9 mouse cellular contexts compared by ENCODE assay signal in the genomic region with DNA sequence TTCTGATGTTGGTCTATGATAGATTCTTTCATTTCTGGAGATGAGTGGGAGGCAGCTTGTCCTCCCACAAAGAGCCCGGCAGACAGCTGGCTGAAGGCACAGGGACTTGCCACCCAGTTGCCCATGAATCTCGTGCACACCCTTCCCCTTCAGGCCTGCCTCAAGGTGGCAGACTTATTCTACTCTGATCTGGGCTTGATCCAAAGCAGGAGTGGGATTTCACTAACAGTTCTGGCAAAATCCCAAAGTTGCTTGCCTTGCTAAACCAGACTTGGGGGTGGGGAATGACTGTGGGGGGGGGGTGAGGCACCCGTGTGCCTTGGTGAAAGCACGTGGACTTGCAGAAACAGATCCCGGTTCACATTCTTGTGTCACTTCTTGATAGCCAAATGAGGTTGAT. TPM values are rescaled to one million over a fixed set of nuclear protein-coding genes. Genes with fewer than 3 reads are reported as not detected.
DNase-seq lines count a peak whose midpoint lies in the region; ATAC-seq and TF ChIP-seq lines count a peak whose summit lies in the region.
"Had no signal": no experiment of that assay in that cellular context is flagged by ENCODE, and none has a peak within 500 bp of the region (broad histone marks: within the 10 kb centered on the region; RNA-seq: fewer than 3 reads in every experiment).

No protein-coding gene starts in this region.

- WGBS in heart, embryonic 10.5 days = 22% methylated on average over 5 of the region's 5 CpGs
- 32% methylated on average over 5 of the region's 5 CpGs for WGBS in liver, embryonic 14.5 days (ENCODE audit: insufficient replicate concordance)

- H3K9ac ChIP-seq in ES-Bruce4 (ENCODE audit: low read depth, poor library complexity, severe bottlenecking) = no peak overlapping the region
- no peak overlapping the region for H3K9ac ChIP-seq in liver, embryonic 14.5 days (replicated peaks)
- H3K9ac ChIP-seq: stomach, embryonic 15.5 days had no signal

- no peak overlapping the region for H3K4me2 ChIP-seq in liver, embryonic 14.5 days (ENCODE audit: low read depth)
- H3K4me2 ChIP-seq: stomach, embryonic 15.5 days had no signal

- no peak overlapping the region; the same call in 1 of the 2 replicates for H3K27ac ChIP-seq in heart, embryonic 10.5 days
- H3K27ac ChIP-seq in ES-Bruce4 (ENCODE audit: insufficient read depth, low read length) = no peak overlapping the region
- no peak overlapping the region for H3K27ac ChIP-seq in liver, embryonic 14.5 days
- H3K27ac ChIP-seq: stomach, embryonic 15.5 days had no signal

- H3K4me1 ChIP-seq in heart, embryonic 10.5 days = peaks cover 20% of the 10 kb centered on the region
- H3K4me1 ChIP-seq in ES-Bruce4 (ENCODE audit: control insufficient read depth, insufficient read depth, low read length) = no peaks in the 10 kb centered on the region
- peaks cover 0 to 2% of the 10 kb centered on the region in 2 experiments; a peak in 2 of 4 replicates for H3K4me1 ChIP-seq in liver, embryonic 14.5 days (replicated peaks; ENCODE audit: control insufficient read depth in 2 of 2, insufficient read depth in 2 of 2, low read length in 1 of 2)
- H3K4me1 ChIP-seq: stomach, embryonic 15.5 days had no signal

- H3K9me3 ChIP-seq in heart, embryonic 10.5 days = no peaks in the 10 kb centered on the region
- no peaks in the 10 kb centered on the region for H3K9me3 ChIP-seq in ES-Bruce4 (replicated peaks; ENCODE audit: control insufficient read depth, insufficient read depth, low read length, poor library complexity, severe bottlenecking)
- H3K9me3 ChIP-seq in liver, embryonic 14.5 days (ENCODE audit: control insufficient read depth, low read length) = no peaks in the 10 kb centered on the region
- H3K9me3 ChIP-seq: stomach, embryonic 15.5 days had no signal

- H3K27me3 ChIP-seq in heart, embryonic 10.5 days (ENCODE audit: insufficient read depth, poor library complexity, severe bottlenecking) = no peaks in the 10 kb centered on the region
- H3K27me3 ChIP-seq in ES-Bruce4 (ENCODE audit: control insufficient read depth, insufficient read depth, low read length, poor library complexity, severe bottlenecking) = no peaks in the 10 kb centered on the region
- no peaks in the 10 kb centered on the region; the same call in 1 of the 2 replicates for H3K27me3 ChIP-seq in liver, embryonic 14.5 days (ENCODE audit: control insufficient read depth, insufficient read depth, low read length)
- H3K27me3 ChIP-seq: stomach, embryonic 15.5 days had no signal

- peak; percentile 30 for TF ChIP-seq CTCF in ES-Bruce4 (IDR thresholded peaks at IDR 0.05; ENCODE audit: low read depth, low read length)
- peak; percentile 70 for TF ChIP-seq CTCF in liver, embryonic 14.5 days (IDR thresholded peaks at IDR 0.05; ENCODE audit: low read depth)

- H3K4me3 ChIP-seq in heart, embryonic 10.5 days = no peak overlapping the region
- no peak overlapping the region for H3K4me3 ChIP-seq in ES-Bruce4 (ENCODE audit: low read depth, low read length)
- no peak overlapping the region for H3K4me3 ChIP-seq in liver, embryonic 14.5 days (ENCODE audit: insufficient read depth in 1 of 2, low read depth in 2 of 2, low read length in 2 of 2)
- H3K4me3 ChIP-seq: stomach, embryonic 15.5 days had no signal

- peak; percentile 47; the same call in 1 of the 2 replicates for ATAC-seq in common myeloid progenitor, adult 5-6 weeks (replicated peaks; ENCODE audit: low read depth, poor library complexity, severe bottlenecking)
- ATAC-seq in liver, embryonic 14.5 days (ENCODE audit: insufficient read depth) = no peak

- no peak for TF ChIP-seq POLR2A in ES-Bruce4 (IDR thresholded peaks at IDR 0.05; ENCODE audit: insufficient read depth, low read length)

- peak; percentile 92 for DNase-seq in heart, adult 11 months
- DNase-seq in heart, embryonic 10.5 days (ENCODE audit: low spot score) = no peak
- DNase-seq in heart, postnatal 4 days = peak; percentile 50
- DNase-seq in liver, embryonic 14.5 days (ENCODE audit: low read depth in 3 of 3, low spot score in 3 of 3) = no peak
- DNase-seq in retina, postnatal 7 days (ENCODE audit: low read depth, low spot score) = peak; percentile 60
- DNase-seq in thymus, postnatal 10 days (ENCODE audit: low spot score in 2 of 2) = no peak

- no peak for TF ChIP-seq EP300 in ES-Bruce4 (IDR thresholded peaks at IDR 0.05; ENCODE audit: insufficient read depth, low read depth, low read length)
- TF ChIP-seq EP300 in liver, embryonic 14.5 days (IDR thresholded peaks at IDR 0.05; ENCODE audit: low read depth) = no peak

- H3K36me3 ChIP-seq in heart, embryonic 10.5 days = no peaks in the 10 kb centered on the region
- no peaks in the 10 kb centered on the region for H3K36me3 ChIP-seq in ES-Bruce4 (ENCODE audit: control insufficient read depth, insufficient read depth, low read length, poor library complexity, severe bottlenecking)
- H3K36me3 ChIP-seq in liver, embryonic 14.5 days (replicated peaks; ENCODE audit: control insufficient read depth, insufficient read depth, low read depth) = no peaks in the 10 kb centered on the region
- H3K36me3 ChIP-seq: stomach, embryonic 15.5 days had no signal

RNA-seq across cellular contexts. Expression of a gene that starts 48.2 kb away (rescaled TPM):
- polyA plus RNA-seq in heart, embryonic 10.5 days (2016; fragmentation: Nextera tagmentation; extraction: Ambion mirVana) = 6.4 and 11.0 TPM in 2 replicates
- not detected in 2 replicates for polyA plus RNA-seq in ES-Bruce4 (2011; ENCODE audit: insufficient read depth, insufficient read length, low read depth, missing spikeins)
- total RNA-seq in common myeloid progenitor, adult 5-6 weeks (2017) = 0.44 and 3.3 TPM in 2 replicates
- 10 to 100 TPM; 20.1 to 25.7 TPM for total RNA-seq in heart, postnatal 4 days (2021)
- 0.30 and 0.65 TPM in 2 replicates for polyA plus RNA-seq in liver, embryonic 14.5 days (2012; rRNA removed)
- 0.80 and 1.5 TPM in 2 replicates for polyA plus RNA-seq in liver, embryonic 14.5 days (2014; fragmentation: Nextera tagmentation; extraction: Ambion mirVana)

Comparison
In these comparisons a context has a peak if more than half of its experiments do, and no peak if none do; other contexts are left out.
1. DNase-seq: peak in heart, adult 11 months (single experiment), heart, postnatal 4 days (single experiment) and retina, postnatal 7 days (single experiment); none in heart, embryonic 10.5 days (single experiment), liver, embryonic 14.5 days (0 of 3) and thymus, postnatal 10 days (0 of 2).